Mouse (Mus musculus) E14TG2a.4 (cell line): ENCODE measurements around the gene Mbtps1.

Experiments
- CTCF ChIP-seq: conservative IDR thresholded peaks from 2 replicates; pipeline ENCODE4 v1.5.1; 2014; ENCODE audit warnings: low read length
- NANOG ChIP-seq: IDR thresholded peaks from 2 replicates; pipeline ENCODE4 v1.6.1; 2014; ENCODE audit warnings: borderline replicate concordance, low read length, mixed read lengths
- POU5F1 ChIP-seq: IDR thresholded peaks from 2 replicates; pipeline ENCODE4 v1.6.1; 2014; ENCODE audit warnings: low read length, borderline replicate concordance

DNA sequence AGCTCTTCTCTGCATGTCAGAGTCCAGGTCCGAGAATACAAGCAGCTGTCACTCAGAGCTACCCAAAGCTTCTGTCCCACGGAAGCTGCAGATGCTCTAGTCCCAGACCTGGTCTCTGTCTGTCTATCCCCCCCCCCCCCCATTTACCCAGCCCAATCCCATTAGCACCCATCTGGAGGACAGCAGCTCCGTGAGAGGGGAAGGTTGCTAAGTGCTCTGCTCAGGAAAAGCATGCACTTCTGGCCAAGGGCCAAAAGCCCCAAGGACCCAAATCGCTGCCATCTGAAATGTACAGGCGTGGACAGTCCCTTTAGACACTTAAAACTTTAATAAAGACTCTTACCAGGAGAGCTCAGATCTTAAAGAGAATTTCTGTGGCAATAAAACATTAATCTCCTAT is 41.9 kb downstream of the Mbtps1 start:
- TF ChIP-seq CTCF (no peak), POU5F1 (no peak), NANOG (no peak)
